Mouse (Mus musculus): ENCODE data around the gene Phf13.

- TF ChIP-seq POLR2A (IDR thresholded peaks at IDR 0.05; ENCODE audit: low read depth, low read length) = no peak
- TF ChIP-seq CTCF (IDR thresholded peaks at IDR 0.05; ENCODE audit: extremely low read depth, insufficient read length, insufficient replicate concordance, low read depth, low read length) = peak; percentile 32; the same call in 1 of the 2 replicates
Observed at GRCm38 (mm10) chr4:151975441-151975840, 20.6 kb downstream of the Phf13 start.
